Mouse (Mus musculus) spleen, adult 2 months (tissue): ENCODE results near the gene Gm49405.
A peak's percentile ranks its signal among the peaks of the same experiment; 100 is the strongest.

Experiments used
- CTCF ChIP-seq: fragments of 200-500 bp; IDR thresholded peaks from 2 replicates; pipeline ENCODE4 v1.5.1; 2011; ENCODE audit warnings: mild to moderate bottlenecking, inconsistent platforms; ENCODE audit not compliant: insufficient read depth, insufficient read length, insufficient replicate concordance; ENCODE audit errors: extremely low read depth
- POLR2A ChIP-seq: fragments of 200-500 bp; IDR thresholded peaks from 2 replicates; pipeline ENCODE4 v1.6.1; 2011; ENCODE audit warnings: low read depth, low read length, inconsistent platforms

DNA sequence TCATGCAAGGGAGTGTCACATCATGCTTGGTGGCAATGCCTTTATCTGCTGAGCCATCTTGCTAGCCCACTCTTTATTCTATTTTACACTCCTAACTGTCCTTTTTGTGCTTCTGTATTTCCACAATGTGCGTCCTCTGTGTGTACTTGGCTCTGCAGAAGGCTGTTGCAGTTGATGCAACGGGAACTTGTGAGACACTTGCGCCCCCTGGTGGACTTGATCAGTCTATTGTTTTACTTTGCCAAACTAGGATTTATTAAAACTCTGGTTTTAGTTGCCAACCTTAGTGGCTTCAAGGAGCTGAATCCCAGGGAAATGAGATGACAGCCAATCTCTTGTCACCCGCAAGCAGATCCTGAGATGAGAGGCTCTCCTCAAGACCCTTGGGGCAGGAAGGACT, 47.4 kb downstream of the Gm49405 start:
- peak; percentile 75; the same call in 1 of the 2 replicates for TF ChIP-seq CTCF
- no peak for TF ChIP-seq POLR2A
